Mouse (Mus musculus): ENCODE measurements around the gene Ndufv1.

Gene Ndufv1

DNA sequence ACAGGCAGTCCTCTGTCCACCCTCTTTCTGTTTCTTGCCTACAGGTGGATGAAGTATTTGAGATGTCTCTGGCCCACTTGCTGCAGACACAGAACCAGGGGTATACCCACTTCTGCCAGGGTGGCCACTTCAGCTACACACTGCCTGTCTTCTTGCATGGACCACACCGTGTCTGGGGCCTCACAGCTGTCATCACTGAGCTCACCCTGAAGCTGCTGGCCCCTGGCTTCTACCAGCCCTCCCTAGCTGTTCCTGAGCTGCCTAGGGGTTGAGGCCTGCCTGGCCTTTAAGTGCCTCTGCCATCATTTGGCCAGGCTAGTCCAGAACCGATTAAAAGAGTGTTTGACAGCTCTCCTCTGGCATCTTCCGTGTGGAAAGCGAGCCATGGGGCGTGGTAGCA is 10.9 kb downstream of the Ndufv1 start:
- no peak for DNase-seq (ENCODE audit: low read depth)

DNA sequence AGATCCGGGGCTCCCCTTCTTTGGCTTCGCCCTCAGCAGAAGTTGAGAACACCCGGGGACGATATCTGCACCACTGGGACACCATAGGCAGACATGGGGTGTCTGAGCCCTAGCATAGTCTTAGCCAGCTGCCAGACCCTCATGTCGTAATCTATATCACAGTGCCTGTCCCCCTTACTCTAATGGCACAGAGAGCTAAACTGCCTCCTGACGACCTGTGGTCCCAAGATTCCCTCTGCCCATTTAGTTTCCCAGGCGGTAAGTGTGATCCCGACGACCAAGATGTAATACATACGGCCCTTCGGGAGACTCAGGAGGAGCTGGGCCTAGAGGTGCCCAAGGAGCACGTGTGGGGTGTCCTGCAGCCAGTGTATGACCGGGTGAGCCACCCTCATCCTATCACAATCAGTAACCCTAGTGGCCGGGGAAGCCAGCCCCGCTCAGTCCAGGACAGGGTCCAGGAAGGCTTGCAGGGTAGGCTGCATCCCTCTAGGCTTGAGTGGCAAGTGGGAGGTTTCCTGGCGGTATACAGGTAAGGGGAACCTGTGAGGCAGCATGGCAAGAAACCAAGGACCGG is 11.6 kb downstream of the Ndufv1 start:
- no peak for DNase-seq (ENCODE audit: low read depth)

DNA sequence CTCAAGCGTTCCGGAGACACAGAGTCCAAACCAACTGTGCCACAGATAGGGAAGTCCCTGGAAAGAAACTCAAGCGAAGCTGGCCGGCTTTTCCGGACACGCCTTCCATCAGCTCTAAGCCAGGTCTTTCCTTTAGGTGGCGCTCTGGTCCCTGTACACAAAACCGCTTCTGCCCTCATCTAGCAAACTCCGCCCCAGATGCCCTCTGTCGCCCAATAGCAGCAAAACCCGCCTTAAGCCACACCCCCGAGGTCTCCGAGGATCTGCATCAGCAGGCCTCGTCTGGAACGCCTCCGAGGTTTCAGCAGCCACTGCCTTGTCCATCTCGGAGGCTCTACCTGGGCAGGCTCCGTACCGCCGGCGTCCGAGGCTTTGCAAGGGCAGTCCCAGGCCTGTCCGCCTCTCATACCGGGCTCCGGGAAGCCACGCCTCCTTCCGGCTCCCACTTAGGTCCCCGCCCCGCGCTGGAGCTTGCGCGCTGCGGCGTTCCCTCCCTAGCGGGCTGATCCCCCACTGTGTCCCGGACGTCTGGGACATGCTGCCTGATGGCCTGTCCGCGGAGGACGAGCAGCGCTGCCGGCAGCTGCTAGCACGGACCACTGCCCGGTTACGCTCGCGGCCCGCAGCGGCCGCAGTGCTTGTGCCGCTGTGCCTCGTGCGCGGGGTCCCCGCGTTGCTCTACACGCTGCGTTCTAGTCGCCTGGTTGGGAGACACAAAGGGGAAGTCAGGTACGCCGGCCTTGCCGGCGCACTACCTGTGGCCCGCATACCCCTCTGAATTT is 12.3 kb downstream of the Ndufv1 start, which contains the start of the genes Nudt8 and Gm49405:
Gene Nudt8 (plus strand): TSS at position 462 of the 782 bp plus-strand sequence.
Gene Gm49405 (plus strand): TSS at position 508 of the 782 bp plus-strand sequence.
- DNase-seq (ENCODE audit: low read depth) = peak; percentile 99

GRCm38 (mm10) chr19:3999121-3999730 is 13.4 kb downstream of the Ndufv1 start:
- DNase-seq (ENCODE audit: low read depth) = peak; percentile 38

DNA sequence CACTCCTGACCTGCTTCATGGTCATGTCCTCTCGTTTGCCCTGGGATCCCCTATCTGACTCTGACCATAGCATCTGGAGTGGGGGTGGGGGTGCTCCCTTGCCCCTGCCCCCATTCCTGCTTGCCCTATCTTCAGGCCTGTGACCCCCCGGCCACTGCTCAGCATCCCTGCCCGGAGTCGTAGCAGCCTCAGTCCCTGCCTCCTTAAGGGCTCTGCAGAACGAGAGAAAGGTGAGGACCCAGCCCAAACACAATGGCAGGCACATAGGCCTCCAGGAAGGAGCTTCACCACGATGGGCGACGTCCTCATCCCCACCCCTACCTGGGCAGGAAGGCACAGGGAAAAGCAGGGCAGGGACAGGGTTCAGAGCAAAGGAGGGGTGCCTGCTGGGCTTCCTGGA is 14.3 kb downstream of the Ndufv1 start:
- no peak for DNase-seq (ENCODE audit: low read depth)

GRCm38 (mm10) chr19:3997231-3997630 is 15.4 kb downstream of the Ndufv1 start:
- no peak for DNase-seq (ENCODE audit: low read depth)

- no peak for DNase-seq (ENCODE audit: low read depth)
These were observed 15.9 kb downstream of the Ndufv1 start for GRCm38 (mm10) chr19:3996747-3997146.

DNA sequence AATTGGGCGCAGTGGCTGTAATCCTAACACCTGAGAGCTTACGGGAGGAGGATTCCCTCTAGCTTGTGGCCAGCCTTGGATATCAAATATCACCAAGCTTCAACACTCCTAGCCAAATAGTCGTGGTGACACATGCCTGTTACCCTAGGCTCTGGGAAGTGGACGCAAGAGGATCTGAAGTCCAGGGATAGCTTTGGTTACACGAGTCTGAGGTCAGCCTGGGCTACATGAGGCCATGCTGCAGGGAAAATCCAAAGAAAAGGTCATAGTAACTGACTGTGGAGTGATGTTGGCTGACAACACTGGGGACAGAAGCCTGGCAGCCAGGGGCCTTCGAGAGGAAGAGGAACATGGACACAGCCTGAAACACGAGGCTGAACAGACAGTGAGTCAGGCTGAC is 16.5 kb downstream of the Ndufv1 start:
- DNase-seq (ENCODE audit: low read depth) = no peak

DNA sequence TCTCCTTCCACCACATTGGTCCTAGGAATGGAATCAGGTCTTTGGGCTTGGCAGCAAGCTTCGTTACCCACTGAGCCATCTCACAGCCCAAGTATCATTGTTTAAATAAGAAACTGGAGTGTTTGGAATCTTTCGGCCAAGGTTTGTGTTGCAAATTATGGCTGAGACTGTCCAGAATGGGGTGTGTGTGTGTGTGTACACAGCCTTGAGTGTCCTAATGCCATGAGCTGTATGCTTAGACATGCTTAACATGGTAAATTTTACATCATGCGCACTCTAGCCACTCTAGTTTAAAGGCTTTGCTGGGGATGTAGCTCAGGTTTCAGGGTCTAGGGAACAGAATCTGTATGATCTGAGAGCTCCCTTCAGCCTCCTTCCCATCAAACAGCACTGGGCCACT is 17.1 kb downstream of the Ndufv1 start:
- DNase-seq (ENCODE audit: low read depth) = no peak

DNA sequence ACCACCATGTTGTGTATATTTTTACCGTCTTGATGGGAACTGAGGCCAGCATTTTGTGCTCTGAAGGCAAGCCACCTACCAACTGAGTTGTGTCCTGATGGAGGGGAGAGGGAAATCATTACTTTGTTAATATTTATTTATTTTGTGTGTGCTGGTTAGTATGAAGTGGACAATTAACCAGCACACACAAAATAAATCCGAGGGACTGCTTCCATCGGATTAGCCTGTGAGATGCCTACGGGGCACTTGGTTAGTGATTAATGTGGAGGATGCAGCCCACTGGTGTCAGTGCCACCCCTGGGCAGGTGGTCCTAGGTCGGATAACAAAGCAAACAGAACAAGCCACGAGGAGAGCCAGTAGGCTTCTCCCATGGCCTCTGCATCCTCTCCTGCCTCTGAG is 17.7 kb downstream of the Ndufv1 start:
- DNase-seq (ENCODE audit: low read depth) = no peak

DNA sequence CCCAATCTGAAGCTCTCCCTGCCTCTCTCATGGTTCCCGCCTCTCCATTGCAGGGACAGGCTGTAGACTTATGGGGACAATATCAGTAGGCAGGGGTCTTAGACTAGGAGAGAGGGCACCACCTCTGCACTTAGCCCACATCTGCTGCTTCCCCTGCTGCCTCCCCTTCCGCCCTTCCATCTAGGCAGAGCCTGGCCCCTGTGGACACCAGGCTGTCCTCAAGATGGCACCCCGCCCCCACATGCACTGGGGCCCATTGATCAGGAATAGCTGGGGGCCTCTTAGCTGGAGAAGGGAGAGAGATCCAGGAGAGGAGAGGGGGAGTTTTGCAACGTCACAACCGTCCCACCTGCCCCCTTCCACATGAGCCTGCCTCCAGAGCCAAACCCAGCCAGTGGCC is 20.2 kb downstream of the Ndufv1 start, which contains the start of gene Tbx10:
Gene Tbx10 (plus strand): TSS at position 337 of the 400 bp plus-strand sequence.
- DNase-seq (ENCODE audit: low read depth) = no peak

- no peak for DNase-seq (ENCODE audit: low read depth)
These were observed 20.6 kb downstream of the Ndufv1 start for GRCm38 (mm10) chr19:3991966-3992365.

DNA sequence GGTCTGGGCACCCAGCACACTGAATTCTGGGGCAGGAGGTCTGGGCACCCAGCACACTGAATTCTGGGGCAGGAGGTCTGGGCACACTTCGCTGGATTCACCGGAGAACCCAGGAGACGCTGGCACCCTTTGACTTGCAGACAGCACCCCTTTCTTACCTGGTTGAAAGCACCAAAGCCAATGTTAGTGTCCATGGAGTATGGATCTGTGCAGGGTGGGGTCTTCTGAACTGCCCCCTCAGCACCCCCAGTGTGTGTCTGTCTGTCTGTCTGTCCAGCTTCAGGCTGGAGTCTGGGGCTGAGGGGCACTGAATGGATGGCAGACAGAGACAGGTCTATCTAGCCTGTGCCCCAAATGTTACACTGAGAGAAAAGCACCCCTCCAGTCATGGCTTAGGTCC is 21.0 kb downstream of the Ndufv1 start:
- DNase-seq (ENCODE audit: low read depth) = no peak

- no peak for DNase-seq (ENCODE audit: low read depth)
These were observed 21.8 kb downstream of the Ndufv1 start for GRCm38 (mm10) chr19:3990804-3991203.

DNA sequence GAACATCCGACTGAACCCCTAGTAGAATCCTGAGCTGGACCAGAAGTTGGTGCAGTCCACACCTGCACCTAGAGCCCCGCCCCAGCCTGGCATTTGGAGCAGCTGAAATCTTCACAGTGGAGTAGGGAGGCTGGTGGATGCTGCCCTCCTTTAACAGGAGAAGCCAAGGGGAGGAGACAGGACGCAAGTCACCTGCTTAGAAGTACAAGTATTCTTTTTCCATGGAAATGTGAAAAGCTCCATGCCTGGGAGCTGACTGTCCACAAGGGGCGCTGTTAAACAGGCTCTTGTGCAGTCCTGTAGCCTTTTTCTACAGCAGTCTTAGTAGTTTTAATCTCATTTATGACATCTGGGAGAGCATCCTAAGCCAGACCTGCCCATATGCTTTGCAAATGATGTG is 23.9 kb downstream of the Ndufv1 start:
- no peak for DNase-seq (ENCODE audit: low read depth)

DNA sequence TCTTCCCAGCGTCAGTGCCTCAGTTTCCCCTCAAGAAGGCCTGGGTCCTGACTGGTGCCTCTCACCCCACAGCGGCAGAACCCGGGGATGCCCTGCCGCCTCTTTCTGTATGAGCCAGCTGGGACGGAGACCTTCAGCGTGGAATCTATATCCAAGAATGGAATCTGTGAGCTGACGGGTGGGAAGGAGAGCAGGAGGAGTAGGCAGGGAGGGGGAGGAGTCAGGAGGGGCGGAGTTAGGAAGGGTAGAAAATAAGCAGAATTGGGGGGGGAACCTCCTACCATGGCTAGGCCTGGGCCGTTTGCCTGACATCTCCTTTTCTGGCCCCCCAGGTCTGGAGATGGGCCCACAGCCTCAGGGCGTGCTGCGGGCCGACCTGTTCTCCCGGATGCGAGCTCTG is 24.5 kb downstream of the Ndufv1 start:
- no peak for DNase-seq (ENCODE audit: low read depth)

DNA sequence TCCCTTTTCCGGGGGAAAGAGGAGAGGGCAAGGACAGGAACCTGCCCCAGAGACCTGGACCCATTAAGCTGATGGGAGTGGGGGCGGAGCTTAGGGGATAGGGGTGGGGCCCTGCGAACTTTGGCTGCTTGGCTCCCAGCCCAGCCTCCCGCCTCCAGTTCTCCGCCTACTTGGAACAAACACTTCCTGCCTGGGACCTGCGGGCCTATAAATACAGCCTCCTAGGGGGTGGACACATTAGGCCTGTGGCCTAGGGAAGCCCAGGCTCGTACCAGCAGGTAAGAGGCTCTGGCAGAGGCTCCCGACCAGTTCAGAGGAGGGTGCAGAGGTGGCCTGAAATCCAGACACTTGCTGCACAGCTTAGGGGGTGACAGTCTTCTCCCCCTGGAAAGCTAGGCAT is 26.3 kb downstream of the Ndufv1 start, which contains the start of gene Acy3:
Gene Acy3 (plus strand): TSS at position 237 of the 400 bp plus-strand sequence.
- no peak for DNase-seq (ENCODE audit: low read depth)

DNA sequence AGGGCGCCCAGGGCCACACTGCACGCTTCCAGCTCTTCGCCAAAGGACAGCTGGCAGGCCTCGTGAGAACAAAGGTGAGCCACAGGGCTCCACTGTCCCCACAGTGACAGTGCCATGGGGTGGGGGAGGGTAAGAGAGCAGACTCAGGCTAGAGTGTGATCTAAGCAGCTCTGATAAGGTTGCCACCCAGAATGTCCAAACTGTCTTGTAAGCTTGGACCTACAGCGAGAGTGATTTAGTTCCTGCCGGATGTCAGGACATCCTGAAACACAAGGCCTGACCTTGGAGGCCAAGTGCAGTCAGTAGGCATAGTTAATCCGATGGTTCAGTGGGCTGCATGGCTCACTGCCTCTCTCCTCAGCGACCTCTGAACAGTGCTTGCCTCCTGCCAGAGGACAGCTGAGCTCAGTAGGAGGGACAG is 27.3 kb downstream of the Ndufv1 start:
- no peak for DNase-seq (ENCODE audit: low read depth)

- DNase-seq (ENCODE audit: low read depth) = no peak
These were observed 28.9 kb downstream of the Ndufv1 start for GRCm38 (mm10) chr19:3983527-3984200.

GRCm38 (mm10) chr19:3980917-3981316 is 31.7 kb downstream of the Ndufv1 start:
- no peak for DNase-seq (ENCODE audit: low read depth)

DNA sequence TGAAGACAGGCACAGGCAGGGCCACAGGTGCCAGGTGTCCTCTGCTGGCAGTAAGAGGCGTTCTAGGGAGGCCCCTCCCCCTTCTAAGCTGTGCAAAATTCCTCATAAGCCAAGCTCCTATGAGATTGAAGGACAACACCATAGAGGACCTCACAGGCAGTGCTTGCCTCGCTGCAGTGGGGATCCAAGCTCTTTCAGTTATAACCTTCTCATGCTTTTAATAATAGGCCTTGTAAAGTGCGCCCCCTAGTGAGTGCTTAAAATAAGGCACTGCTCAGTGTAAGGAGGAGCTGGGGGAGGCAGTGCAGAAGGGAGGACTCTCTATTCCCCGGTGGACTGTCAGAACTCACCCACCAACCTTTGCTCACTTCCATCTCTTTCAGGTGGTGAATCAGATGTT is 32.3 kb downstream of the Ndufv1 start:
- peak; percentile 90 for DNase-seq (ENCODE audit: low read depth)

- DNase-seq (ENCODE audit: low read depth) = no peak
These were observed 36.7 kb downstream of the Ndufv1 start for GRCm38 (mm10) chr19:3975866-3976265.
